Mouse (Mus musculus) MEL (cell line): ENCODE measurements at regions not wholly inside any gene's neighbourhood (a gene's known extent, or its start where the extent isn't known, plus 50 kb on each side); places are given as distances from the start of the nearest gene placed in this dataset.

Source experiments
- CHD1 ChIP-seq: IDR thresholded peaks from 2 replicates; pipeline ENCODE4 v1.6.1; 2012; ENCODE audit warnings: low read depth, mild to moderate bottlenecking, inconsistent platforms, low read length, improper control_type of control experiment
- CHD2 ChIP-seq: IDR thresholded peaks from 2 replicates; pipeline ENCODE4 v1.6.1; 2011; ENCODE audit warnings: low read length, improper control_type of control experiment
- CTCF ChIP-seq, 3 experiments: IDR thresholded peaks in 2 of 3; conservative IDR thresholded peaks in 1 of 3; 2 replicates each; pipeline ENCODE4 v1.5.1; 2011 to 2012; ENCODE audit warnings: low read length in 3 of 3, low read depth in 2 of 3, mild to moderate bottlenecking in 2 of 3, improper control_type of control experiment in 1 of 3, inconsistent platforms in 1 of 3, mixed read lengths in 1 of 3, moderate library complexity in 1 of 3; ENCODE audit not compliant: control insufficient read depth in 1 of 3, insufficient read depth in 1 of 3, poor library complexity in 1 of 3, severe bottlenecking in 1 of 3
- ELF1 ChIP-seq: IDR thresholded peaks from 2 replicates; pipeline ENCODE4 v1.6.1; 2014; ENCODE audit warnings: low read depth, mild to moderate bottlenecking, inconsistent platforms, low read length, improper control_type of control experiment, moderate library complexity
- GATA1 ChIP-seq: IDR thresholded peaks from 2 replicates; pipeline ENCODE4 v1.6.1; 2011; ENCODE audit warnings: low read depth, low read length, improper control_type of control experiment
- KAT2A ChIP-seq: conservative IDR thresholded peaks from 2 replicates; pipeline ENCODE4 v1.6.1; 2012; ENCODE audit warnings: low read depth, low read length, improper control_type of control experiment, inconsistent platforms
- MAX ChIP-seq: IDR thresholded peaks from 2 replicates; pipeline ENCODE4 v1.6.1; 2011; ENCODE audit warnings: low read length, improper control_type of control experiment
- MYB ChIP-seq: IDR thresholded peaks from 2 replicates; pipeline ENCODE4 v1.6.1; 2011; ENCODE audit warnings: mild to moderate bottlenecking, low read depth, low read length, improper control_type of control experiment
- MYC ChIP-seq: IDR thresholded peaks from 2 replicates; pipeline ENCODE4 v1.6.1; 2011; ENCODE audit warnings: low read depth, mild to moderate bottlenecking, low read length, improper control_type of control experiment, moderate library complexity
- POLR2A ChIP-seq, 2 experiments: IDR thresholded peaks; 2 replicates each; pipeline ENCODE4 v1.6.1; 2011 to 2012; ENCODE audit warnings: low read length in 2 of 2, mild to moderate bottlenecking in 2 of 2, control low read depth in 1 of 2, improper control_type of control experiment in 1 of 2, low read depth in 1 of 2, moderate library complexity in 1 of 2; ENCODE audit not compliant: control insufficient read depth in 1 of 2, insufficient read depth in 1 of 2, poor library complexity in 1 of 2
- RCOR1 ChIP-seq: IDR thresholded peaks from 2 replicates; pipeline ENCODE4 v1.6.1; 2012; ENCODE audit warnings: low read depth, mild to moderate bottlenecking, inconsistent platforms, low read length, improper control_type of control experiment

GRCm38 (mm10) chr1:89019778-89020373 is 50.3 kb upstream of the Sh3bp4 start:
- no peak for TF ChIP-seq GATA1
- no peak for TF ChIP-seq CTCF (IDR thresholded peaks at IDR 0.05 in 2 of 3, conservative IDR thresholded peaks at IDR 0.05 in 1 of 3; ENCODE audit: control insufficient read depth in 1 of 3, insufficient read depth in 1 of 3, low read depth in 2 of 3, low read length in 3 of 3, poor library complexity in 1 of 3, severe bottlenecking in 1 of 3)
- no peak for TF ChIP-seq MAX
- no peak for TF ChIP-seq CHD2
- TF ChIP-seq CHD1: no peak
- TF ChIP-seq KAT2A: no peak
- TF ChIP-seq POLR2A (IDR thresholded peaks at IDR 0.05; ENCODE audit: control insufficient read depth in 1 of 2, insufficient read depth in 1 of 2, low read depth in 1 of 2, low read length in 2 of 2, poor library complexity in 1 of 2): no peak
- TF ChIP-seq RCOR1: no peak
- TF ChIP-seq MYC: no peak
- TF ChIP-seq ELF1: no peak
- TF ChIP-seq MYB: no peak
